Mouse (Mus musculus): ENCODE measurements around the gene Syn3. TPM values are rescaled to one million over a fixed set of nuclear protein-coding genes. Genes with fewer than 3 reads are reported as not detected.

Syn3 gene
- polyA plus RNA-seq, 1 experiment: 0.15 TPM

DNA sequence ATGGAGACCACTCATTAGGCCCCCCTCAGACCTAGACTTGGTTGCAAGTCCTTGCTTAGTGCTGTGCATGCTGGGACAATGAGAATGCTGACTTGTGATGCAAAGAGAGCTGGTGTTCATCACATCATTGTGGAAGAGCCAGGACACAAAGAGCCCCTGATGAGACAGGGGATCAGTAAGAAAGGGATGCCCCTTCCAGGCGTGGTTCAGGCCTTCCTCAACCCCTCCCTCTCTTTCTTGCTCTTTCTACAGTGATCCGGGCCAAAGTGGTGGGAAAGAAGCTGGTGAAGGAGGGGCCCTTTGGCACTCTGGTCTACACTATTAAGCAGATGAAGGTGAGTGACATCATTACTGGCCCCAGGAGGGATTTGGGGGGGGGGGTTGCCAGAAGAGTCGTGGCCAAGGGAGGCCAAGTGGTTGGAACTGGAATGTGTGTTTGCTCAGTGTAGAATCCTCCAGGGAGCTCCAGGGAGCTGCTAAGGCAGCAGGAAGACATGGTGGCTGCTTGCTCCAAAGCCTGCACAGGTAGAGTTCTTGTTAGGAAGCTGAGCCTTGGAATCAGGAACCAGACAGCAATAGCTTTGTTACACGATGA lies 160.5 kb downstream of the Syn3 start:
- H3K9me3 ChIP-seq: no peaks in the 10 kb centered on the region
- TF ChIP-seq GATA1 (IDR thresholded peaks at IDR 0.05; ENCODE audit: borderline replicate concordance, low read length) (no peak), FLI1 (IDR thresholded peaks at IDR 0.05; ENCODE audit: low read length) (no peak)
- H3K4me3 ChIP-seq (replicated peaks): no peak overlapping the region
- peaks cover 32% of the 10 kb centered on the region for H3K4me1 ChIP-seq
- no peaks in the 10 kb centered on the region for H3K27me3 ChIP-seq (replicated peaks)
- H3K36me3 ChIP-seq (replicated peaks; ENCODE audit: low read length): peaks cover 65% of the 10 kb centered on the region

DNA sequence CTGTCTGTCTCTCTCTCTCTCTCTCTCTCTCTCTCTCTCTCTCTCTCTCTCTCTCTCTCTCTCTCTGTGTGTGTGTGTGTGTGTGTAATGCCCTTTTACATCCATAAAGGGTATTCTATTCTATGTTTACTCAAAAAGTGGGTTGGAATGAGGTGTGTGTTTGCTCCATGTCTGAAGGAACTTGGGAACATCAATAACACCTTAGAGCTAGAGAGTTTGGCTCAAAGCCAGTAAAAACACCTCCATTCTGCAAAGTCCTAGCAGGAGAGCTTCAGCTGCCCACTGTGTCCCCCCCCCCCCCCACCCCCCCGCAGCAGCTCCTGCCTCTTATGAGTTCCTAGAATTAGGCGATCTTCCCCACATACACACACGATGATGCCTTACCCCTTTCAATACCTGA lies 161.5 kb downstream of the Syn3 start:
- H3K4me1 ChIP-seq: peaks cover 35% of the 10 kb centered on the region
- no peak overlapping the region for H3K4me3 ChIP-seq (replicated peaks)
- peaks cover 59% of the 10 kb centered on the region for H3K36me3 ChIP-seq (replicated peaks; ENCODE audit: low read length)
- no peaks in the 10 kb centered on the region for H3K9me3 ChIP-seq
- TF ChIP-seq FLI1 (IDR thresholded peaks at IDR 0.05; ENCODE audit: low read length) (no peak), GATA1 (IDR thresholded peaks at IDR 0.05; ENCODE audit: borderline replicate concordance, low read length) (no peak)
- no peaks in the 10 kb centered on the region for H3K27me3 ChIP-seq (replicated peaks)

DNA sequence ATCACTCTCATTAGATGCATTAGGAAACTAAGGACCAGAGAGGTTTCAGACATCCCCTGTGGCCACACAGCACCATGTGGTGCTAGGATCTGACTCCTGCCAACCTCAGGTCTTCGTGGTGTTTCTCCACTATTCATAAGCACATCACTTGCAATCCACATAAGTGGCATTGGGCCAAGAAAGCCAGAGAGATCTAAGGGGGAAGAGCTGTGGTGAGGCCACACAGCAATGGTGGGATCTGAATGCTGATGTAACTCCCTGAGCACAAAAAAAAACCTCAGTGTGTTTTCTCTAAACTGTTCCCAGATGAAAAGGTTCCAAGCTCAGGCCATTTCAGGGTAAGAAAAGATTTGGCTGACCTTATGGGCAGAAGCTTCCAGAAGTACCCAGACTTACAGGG lies 162.2 kb downstream of the Syn3 start:
- peaks cover 40% of the 10 kb centered on the region for H3K4me1 ChIP-seq

DNA sequence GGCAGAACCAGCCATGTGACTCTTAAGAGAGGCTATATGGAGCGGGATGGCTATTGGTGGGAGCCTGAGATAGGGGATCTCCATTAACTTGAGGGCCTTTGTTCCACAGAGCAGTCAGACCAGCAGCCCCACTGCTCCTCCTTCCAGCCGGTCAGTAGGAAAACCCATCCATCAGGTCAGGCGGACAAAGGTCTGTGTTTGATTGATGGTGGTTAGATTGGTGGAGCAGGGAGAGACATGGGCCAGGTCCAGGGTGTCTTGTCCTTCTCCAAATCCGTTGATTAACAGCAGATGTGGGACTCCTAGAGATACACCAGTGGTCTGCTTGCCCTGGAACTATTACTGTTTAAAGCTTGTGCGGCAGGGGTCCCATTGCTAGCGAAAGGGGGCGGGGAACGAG lies 164.1 kb downstream of the Syn3 start:
- TF ChIP-seq FLI1 (IDR thresholded peaks at IDR 0.05; ENCODE audit: low read length) (no peak), GATA1 (IDR thresholded peaks at IDR 0.05; ENCODE audit: borderline replicate concordance, low read length) (no peak)
- H3K36me3 ChIP-seq (replicated peaks; ENCODE audit: low read length): peaks cover 53% of the 10 kb centered on the region
- H3K27me3 ChIP-seq (replicated peaks): no peaks in the 10 kb centered on the region
- H3K4me1 ChIP-seq: peaks cover 55% of the 10 kb centered on the region
- H3K4me3 ChIP-seq (replicated peaks): no peak overlapping the region
- no peaks in the 10 kb centered on the region for H3K9me3 ChIP-seq

More for the DNA sequence above, 162.2 kb downstream of the Syn3 start:
- Histone ChIP-seq H3K9me3 (no peaks in the 10 kb centered on the region), H3K27me3 (replicated peaks) (no peaks in the 10 kb centered on the region), H3K36me3 (replicated peaks; ENCODE audit: low read length) (peaks cover 58% of the 10 kb centered on the region), H3K4me3 (replicated peaks) (no peak overlapping the region)
- TF ChIP-seq GATA1 (IDR thresholded peaks at IDR 0.05; ENCODE audit: borderline replicate concordance, low read length) (no peak), FLI1 (IDR thresholded peaks at IDR 0.05; ENCODE audit: low read length) (no peak)

DNA sequence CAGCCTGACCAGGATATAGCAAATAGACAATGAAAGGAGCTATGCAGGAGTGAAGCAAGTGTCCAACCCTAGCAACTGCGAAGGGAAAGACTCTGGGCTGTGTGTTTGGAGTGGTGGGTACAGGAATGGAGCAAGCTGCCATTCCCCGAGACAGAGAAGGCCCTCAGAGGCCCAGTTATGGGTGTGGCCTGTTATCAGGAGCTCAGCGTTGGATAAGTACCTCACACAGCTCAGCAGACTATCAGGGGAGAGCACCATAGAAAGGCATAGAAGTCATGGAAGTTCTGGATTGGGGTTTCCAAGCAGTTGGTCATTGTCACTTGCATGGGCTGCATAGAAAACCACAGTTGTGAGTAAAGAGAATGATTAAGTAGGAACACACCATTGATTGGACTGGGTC lies 165.8 kb downstream of the Syn3 start:
- peaks cover 39% of the 10 kb centered on the region for H3K36me3 ChIP-seq (replicated peaks; ENCODE audit: low read length)
- H3K27me3 ChIP-seq (replicated peaks): no peaks in the 10 kb centered on the region
- H3K9me3 ChIP-seq: no peaks in the 10 kb centered on the region
- H3K4me3 ChIP-seq (replicated peaks): no peak overlapping the region
- H3K4me1 ChIP-seq: peaks cover 63% of the 10 kb centered on the region
- TF ChIP-seq FLI1 (IDR thresholded peaks at IDR 0.05; ENCODE audit: low read length) (no peak), GATA1 (IDR thresholded peaks at IDR 0.05; ENCODE audit: borderline replicate concordance, low read length) (no peak)

DNA sequence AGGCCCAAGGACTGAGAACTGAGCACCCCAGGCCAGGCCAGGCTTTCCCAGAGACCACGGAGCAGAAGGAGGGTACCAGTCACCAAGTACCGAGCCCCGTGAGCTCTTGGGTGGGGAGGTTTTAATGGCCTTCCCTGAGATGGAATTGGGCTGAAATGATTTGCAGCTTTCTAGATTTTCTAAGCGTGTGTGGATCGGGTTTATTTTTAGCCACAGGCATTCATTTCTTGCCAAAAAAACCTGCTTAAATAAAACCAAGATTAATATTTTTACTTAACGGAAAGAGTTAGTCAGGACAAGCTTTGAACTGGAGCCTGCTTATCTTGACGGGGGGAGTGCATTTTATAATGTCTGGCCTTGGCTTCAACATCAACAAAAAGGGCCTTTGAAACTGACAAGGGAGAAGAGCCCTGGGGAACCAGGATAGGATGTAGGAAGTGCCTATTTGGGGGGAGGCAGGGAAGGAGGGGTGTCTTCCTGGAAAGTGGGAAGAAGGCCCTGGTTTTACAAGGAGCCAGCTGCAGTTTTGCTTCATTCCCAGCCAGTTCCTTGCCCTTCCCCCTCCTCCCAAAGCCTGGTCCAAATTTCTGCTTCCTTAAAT lies 166.9 kb downstream of the Syn3 start:
- no peaks in the 10 kb centered on the region for H3K9me3 ChIP-seq
- H3K4me3 ChIP-seq (replicated peaks): no peak overlapping the region
- no peaks in the 10 kb centered on the region for H3K27me3 ChIP-seq (replicated peaks)
- H3K36me3 ChIP-seq (replicated peaks; ENCODE audit: low read length): peaks cover 41% of the 10 kb centered on the region
- TF ChIP-seq FLI1 (IDR thresholded peaks at IDR 0.05; ENCODE audit: low read length) (no peak), GATA1 (IDR thresholded peaks at IDR 0.05; ENCODE audit: borderline replicate concordance, low read length) (no peak)
- H3K4me1 ChIP-seq: peaks cover 69% of the 10 kb centered on the region

DNA sequence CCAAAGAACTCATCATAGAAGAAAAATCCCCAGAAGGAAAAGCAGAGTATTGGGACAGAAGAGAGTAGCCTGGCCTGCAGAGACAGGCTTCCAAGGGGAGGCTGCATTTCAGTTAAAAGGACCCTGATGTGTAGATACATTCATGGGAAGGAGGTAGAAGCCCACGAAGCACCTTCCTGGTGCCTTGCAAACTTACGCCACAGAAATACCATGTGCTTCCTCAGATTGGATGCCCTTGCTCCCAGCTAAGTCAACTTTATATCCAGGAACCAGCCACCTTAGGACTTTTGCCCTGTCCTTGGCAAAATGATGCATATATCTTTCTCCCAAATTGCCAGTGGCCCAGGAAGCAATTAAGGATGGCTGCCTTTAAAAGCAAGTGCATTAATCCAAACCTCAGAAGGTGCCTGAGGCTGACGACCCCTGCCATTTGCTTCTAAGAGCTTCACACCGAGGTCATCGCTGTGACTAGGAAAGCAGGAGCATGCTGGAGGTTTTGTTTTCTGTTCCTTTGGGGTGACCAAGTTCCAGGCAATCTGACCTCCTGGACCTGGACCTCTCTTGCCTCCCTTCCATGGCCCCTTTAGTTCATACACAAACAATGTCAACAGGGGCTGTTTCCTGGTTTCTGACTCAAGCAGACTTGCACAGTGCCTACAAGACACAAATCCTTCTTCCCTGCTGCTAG lies 167.6 kb downstream of the Syn3 start:
- Histone ChIP-seq H3K4me3 (replicated peaks) (no peak overlapping the region), H3K4me1 (peaks cover 65% of the 10 kb centered on the region), H3K27me3 (replicated peaks) (no peaks in the 10 kb centered on the region), H3K9me3 (no peaks in the 10 kb centered on the region), H3K36me3 (replicated peaks; ENCODE audit: low read length) (peaks cover 40% of the 10 kb centered on the region)
- no peak for TF ChIP-seq FLI1 (IDR thresholded peaks at IDR 0.05; ENCODE audit: low read length)
- TF ChIP-seq GATA1 (IDR thresholded peaks at IDR 0.05; ENCODE audit: borderline replicate concordance, low read length): no peak

DNA sequence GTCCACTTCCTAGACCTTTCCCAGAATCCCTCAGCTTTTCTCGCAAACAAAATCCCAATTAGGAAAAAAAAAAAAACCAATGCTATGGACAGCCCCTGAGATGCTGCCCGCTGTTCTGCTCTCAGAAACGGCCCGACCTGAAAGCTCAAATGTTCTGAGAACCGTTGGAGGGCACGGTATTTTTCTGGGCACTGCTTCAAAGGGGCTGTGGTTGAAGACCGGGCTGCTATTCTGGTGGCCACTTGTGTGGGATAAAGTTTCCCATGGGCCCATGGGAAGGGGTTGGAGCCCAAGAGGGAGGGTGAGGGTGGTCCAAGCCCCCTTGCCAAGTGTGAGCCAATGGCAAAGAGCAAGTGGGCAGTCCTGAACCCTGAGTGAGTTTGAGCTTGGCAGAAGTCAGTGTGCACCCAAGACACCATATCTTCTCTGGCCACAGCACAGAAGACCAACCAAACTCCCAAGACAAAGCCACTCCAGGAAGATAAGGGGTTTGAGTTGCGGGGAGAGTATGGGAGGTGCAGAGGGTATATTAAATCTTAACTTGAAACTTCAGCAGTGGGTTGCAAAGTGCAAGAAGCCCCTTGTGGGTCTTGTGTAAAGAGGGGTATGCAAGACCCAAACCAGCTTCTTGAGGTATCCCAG lies 169.3 kb downstream of the Syn3 start:
- Histone ChIP-seq H3K4me3 (replicated peaks) (no peak overlapping the region), H3K4me1 (peaks cover 58% of the 10 kb centered on the region), H3K27me3 (replicated peaks) (no peaks in the 10 kb centered on the region), H3K36me3 (replicated peaks; ENCODE audit: low read length) (peaks cover 37% of the 10 kb centered on the region), H3K9me3 (no peaks in the 10 kb centered on the region)
- TF ChIP-seq FLI1 (IDR thresholded peaks at IDR 0.05; ENCODE audit: low read length) (no peak), GATA1 (IDR thresholded peaks at IDR 0.05; ENCODE audit: borderline replicate concordance, low read length) (no peak)

DNA sequence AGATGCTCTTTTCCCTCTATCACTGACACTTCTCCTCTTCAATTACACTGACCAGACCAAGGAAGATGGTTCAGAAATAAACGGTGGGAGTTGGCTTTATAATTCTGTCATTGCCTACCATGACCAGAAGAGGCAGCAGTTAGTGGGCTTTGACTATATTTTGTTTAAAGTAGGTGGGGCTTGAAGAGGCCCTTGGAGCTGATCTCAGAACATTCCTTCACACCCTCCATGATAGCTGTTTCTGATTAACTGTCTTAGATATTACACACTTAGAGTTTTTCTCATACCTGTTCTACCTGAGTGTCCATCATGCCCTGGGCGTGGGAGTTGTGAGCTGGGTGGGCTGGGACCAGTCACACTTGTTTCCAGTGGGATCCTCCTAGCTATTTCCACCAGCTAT lies 170.0 kb downstream of the Syn3 start:
- peaks cover 51% of the 10 kb centered on the region for H3K4me1 ChIP-seq
- no peaks in the 10 kb centered on the region for H3K9me3 ChIP-seq
- peaks cover 37% of the 10 kb centered on the region for H3K36me3 ChIP-seq (replicated peaks; ENCODE audit: low read length)
- TF ChIP-seq FLI1 (IDR thresholded peaks at IDR 0.05; ENCODE audit: low read length) (no peak), GATA1 (IDR thresholded peaks at IDR 0.05; ENCODE audit: borderline replicate concordance, low read length) (no peak)
- no peak overlapping the region for H3K4me3 ChIP-seq (replicated peaks)
- H3K27me3 ChIP-seq (replicated peaks): no peaks in the 10 kb centered on the region

DNA sequence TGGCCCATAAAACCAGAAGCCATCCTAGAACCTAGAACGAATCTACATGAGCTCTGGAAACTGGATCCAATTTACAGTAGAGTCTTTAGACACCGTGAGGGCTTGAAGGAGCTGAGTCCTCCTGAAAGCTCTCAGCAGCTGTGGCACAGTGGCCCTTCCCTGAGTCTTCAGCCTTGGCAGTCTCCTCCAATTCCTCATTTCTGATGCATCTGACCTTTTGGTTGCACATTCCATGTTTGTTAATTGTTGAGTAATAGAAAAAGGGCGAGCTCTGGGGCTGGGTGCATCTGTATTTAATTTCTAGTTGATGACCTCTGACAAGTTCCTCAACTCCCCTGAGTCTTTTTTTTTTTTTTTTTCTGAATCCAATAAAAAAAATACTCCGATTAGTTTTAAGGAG lies 170.6 kb downstream of the Syn3 start:
- H3K9me3 ChIP-seq: no peaks in the 10 kb centered on the region
- TF ChIP-seq GATA1 (IDR thresholded peaks at IDR 0.05; ENCODE audit: borderline replicate concordance, low read length) (no peak), FLI1 (IDR thresholded peaks at IDR 0.05; ENCODE audit: low read length) (no peak)
- H3K4me1 ChIP-seq: peaks cover 50% of the 10 kb centered on the region
- H3K4me3 ChIP-seq (replicated peaks): no peak overlapping the region
- peaks cover 42% of the 10 kb centered on the region for H3K36me3 ChIP-seq (replicated peaks; ENCODE audit: low read length)
- no peaks in the 10 kb centered on the region for H3K27me3 ChIP-seq (replicated peaks)
